Mouse (Mus musculus): Measurements from ENCODE around the gene Mctp2.

DNA sequence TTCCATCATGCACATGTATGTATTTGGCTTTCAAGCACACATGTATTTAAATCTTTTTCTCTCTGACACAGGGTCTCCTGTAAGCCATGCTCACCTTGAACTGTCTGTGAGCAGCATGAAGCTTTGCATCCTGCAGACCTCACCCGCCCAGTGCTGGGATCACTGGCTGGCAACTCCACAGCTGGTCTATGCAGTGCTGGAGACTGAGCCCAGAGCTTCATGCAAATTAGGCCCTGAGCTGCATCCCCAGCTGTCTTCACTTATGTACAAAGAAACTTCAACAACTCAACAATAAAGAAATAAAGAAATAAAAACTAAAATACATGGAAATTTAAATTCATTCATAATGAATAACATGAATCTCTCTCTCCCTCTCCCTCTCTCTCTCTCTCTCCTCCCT lies 110.7 kb downstream of the Mctp2 start:
- TF ChIP-seq CTCF (IDR thresholded peaks at IDR 0.05; ENCODE audit: control insufficient read depth, insufficient read depth, low read length): no peak
- TF ChIP-seq POLR2A (IDR thresholded peaks at IDR 0.05; ENCODE audit: borderline replicate concordance, control insufficient read depth, low read depth, low read length): no peak

Measured in bone marrow, adult 2 months (tissue).